Mouse (Mus musculus): ENCODE data around the gene Gm17455. TPM values are rescaled to one million over a fixed set of nuclear protein-coding genes. Genes with fewer than 3 reads are reported as not detected.

The Gm17455 gene
- total RNA-seq, 4 experiments from 2014 or later = not detected

- DNase-seq = peak; percentile 53
These were observed 25.5 kb upstream of the Gm17455 start for GRCm38 (mm10) chr10:60373937-60374578.

DNA sequence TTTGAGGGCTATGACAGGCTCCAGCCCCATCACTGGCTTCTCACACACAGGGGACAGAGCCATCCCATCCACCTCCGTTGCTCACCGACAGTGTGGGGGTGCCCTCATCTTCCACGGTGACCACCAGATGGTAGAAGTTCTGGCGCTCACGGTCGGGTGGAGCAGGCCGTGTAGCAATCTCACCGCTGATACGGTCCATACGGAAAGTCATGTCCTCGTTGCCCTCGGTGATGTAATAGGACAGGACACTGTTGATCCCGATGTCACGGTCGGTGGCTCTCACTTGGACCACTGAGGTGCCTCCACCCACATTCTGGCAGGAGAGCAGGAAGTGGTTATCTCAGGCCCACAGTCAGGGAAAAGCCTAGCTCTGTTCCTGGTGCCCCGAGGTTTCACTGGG is 22.8 kb upstream of the Gm17455 start:
- no peak for DNase-seq

GRCm38 (mm10) chr10:60379419-60379957 is 20.0 kb upstream of the Gm17455 start:
- DNase-seq = no peak

DNA sequence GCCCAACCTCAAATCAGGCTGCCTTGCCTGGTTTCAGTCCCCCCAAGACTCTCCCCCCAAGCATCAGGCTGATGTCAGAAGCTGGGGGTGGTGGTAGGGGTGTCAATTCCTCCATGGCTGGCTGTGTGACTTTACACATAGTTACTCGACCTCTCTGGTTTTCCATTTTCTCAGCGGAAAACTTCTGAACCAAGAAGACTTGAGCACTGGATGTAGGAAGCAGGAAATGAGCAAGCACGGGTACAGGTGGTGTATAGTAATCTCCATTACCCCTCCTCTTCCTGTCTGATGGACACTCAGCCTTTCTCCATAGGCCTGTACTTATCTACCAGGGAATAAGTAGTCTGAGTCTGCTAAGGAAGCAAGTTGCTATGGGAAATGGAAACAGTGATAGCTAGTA is 19.3 kb upstream of the Gm17455 start:
- no peak for DNase-seq

DNA sequence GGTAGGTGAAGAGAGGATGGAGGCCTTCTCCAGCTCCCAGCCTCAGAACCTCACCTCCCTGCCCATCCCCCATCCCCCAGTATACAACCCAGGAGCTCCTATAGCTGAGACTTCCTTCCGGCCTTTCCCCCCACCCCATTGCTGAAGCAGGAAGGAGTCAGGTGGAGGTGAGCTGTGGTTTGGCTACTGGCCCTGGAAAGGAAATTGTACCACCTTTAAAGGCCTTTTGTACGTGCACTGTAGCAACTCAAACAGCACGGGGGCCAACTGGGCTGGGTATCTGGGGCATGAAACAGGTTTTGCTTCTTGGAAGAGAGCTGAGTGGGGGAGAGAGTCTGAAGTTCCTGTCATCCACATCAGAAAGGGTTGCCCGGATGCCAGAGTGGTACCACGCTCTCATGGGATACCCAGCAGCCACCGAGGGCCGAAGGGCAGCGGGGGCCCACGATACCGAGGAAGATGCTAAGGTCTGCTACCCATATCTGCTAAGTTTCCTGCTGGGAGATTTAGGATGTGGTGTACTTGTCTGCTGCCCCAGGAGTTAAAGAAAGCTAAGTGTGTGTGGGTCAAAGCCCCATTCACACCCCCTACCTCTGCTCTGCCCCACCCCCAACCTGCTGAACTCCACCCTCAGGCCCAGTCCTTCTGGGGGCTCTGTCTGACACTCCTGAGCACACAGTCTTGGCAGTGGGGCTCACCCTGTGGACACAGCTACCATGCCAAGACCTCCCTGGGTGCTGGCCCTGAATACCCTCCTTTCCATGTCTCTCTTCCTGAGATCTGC is 18.2 kb upstream of the Gm17455 start:
- no peak for DNase-seq

- DNase-seq = no peak
These were observed 11.2 kb upstream of the Gm17455 start for GRCm38 (mm10) chr10:60388332-60388731.

DNA sequence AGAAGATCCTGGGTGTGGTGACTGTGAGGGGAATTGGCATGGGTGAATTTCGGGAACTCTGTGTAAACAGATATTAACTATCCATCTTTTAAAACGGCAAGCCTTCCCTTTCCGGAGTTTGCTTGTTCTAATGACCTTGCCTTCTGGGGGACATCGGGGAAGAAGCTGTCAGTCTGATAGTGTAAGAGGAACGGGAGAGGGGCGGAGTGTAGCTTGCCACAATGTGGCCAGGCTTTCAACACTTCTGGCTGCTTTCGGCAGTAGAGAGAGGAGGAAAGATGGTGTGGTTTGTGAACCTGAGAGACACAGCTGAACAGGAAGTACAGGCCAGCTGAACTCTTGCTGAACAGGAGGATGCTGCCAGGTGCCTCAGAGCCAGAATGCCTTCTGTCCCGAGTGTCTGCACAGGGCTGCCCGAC is 10.1 kb upstream of the Gm17455 start:
- DNase-seq = no peak

GRCm38 (mm10) chr10:60390177-60390903 is 9.2 kb upstream of the Gm17455 start:
- no peak for DNase-seq

DNA sequence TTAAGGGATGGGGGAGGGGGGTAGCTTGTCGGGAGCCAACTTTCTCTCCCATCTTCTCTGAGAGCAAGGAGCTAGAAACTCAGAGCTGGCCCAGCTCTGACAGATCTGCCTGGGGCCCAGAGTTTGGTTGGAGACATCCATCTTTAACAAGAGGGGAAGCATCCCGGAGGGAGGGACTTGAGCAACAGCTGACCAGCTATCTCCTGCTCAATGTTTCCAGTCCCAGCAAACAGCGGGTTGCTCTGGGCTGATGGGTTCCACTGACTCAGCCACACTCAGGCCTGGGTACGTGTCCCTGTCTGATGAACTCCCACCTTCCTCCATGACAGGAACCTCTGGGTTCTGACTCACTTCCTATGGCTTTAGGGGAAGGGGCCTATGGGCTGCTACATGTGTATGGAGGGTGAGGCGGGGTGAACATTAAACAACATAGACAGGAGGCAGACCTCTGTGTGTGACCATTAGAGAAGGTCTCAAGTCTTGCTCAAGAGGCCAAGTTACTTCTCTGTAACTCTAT is 8.6 kb upstream of the Gm17455 start:
- DNase-seq = no peak

DNA sequence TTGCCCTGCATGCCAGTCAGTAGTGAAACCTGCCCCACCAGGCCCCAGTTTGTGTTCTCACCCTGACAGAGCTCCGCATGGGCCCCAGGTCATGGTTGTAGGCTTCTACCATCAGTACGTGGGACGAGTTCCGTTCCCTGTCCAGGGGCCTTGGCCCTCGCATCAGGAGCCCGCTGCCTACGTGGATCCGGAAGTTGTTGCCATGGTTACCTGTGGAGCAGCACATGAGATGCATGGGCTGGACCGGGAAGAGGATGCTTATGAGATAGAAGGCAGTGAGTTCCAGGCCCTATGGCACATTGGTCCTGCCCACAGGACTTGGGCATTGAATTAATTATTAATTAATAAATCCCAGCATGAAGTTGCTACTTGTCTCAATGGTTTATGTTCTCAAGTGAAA is 7.9 kb upstream of the Gm17455 start:
- no peak for DNase-seq

DNA sequence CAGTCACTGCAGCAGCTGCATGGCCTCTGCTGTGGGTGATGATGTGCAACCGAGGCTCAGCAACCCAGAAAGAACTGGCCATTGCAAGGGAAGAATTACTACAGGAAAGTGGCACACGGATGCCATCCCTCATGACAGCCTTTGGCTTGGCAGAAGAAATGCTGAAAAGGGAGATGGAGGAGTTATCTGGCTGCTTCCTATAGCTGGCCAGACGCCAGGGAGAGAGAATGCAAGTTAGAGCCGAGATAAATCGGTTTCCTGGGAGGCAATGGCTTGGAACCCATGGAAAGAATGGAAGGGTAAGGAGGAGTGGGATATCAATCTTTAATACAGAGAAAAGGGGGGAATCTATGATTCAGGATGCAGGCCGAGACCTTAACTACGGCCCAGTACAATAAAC is 4.6 kb upstream of the Gm17455 start:
- no peak for DNase-seq

DNA sequence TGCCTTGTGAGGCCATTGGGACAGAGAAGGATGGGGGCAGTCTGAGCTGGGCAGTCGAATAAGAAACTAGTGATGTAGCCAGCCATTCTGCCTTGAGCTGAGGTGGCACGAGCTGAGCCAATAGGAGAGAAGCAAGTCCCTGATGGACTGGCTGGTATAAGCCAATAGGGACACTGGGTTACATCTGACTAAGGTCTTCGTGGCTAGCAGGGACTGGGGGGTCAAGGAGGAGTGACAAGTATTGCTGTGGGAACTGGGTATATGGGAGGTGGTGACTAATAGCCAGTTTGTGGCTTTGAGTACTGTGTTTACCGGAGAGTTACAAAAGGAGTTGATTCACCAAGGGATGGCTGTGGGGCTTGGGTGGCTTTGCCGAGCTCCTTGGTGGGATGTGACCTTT is 3.9 kb upstream of the Gm17455 start:
- no peak for DNase-seq

DNA sequence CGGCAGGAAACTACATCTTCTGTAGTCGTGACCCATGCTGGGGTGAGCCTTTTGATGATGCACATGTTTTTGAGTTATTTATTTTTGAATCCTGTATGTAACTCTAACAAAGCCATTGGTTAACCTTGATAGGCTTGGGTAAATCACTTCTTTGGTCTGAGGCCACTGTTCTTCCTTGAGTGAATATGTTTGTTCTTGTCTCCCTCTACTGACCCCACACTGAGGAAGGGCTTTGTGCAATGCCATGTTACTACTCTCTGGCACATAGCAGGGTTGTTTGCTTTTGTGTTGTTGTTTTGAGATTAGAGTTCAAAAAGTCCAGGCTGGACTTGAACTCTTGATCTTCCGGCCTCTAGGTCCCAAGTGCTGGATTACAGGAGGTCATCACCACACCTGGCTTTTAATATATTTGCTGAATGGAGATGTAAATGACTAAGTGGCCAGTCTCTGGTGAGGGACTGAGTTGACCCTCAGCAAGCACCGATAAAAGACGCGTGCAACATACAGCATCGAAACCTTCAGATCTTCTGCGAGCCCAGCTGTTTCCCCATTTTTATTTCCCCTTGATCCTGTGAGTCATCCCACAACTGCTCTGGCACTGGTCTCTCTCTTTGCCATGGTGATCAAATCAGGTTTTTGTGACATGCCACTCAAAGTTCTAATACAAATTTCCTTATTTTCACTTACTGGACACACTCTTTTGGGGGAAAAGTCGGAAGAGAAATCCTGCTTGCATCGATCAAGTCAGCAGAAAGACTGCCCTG is 1.3 kb upstream of the Gm17455 start:
- DNase-seq = no peak

GRCm38 (mm10) chr10:60400507-60401295 is 1.2 kb downstream of the Gm17455 start:
- no peak for DNase-seq

GRCm38 (mm10) chr10:60405460-60406177 is 6.1 kb downstream of the Gm17455 start:
- DNase-seq = no peak

GRCm38 (mm10) chr10:60407831-60408230 is 8.3 kb downstream of the Gm17455 start:
- DNase-seq = no peak

- no peak for DNase-seq
These were observed 12.3 kb downstream of the Gm17455 start for GRCm38 (mm10) chr10:60411794-60412193.

GRCm38 (mm10) chr10:60413756-60414155 is 14.2 kb downstream of the Gm17455 start:
- DNase-seq = no peak

GRCm38 (mm10) chr10:60417041-60417440 is 17.5 kb downstream of the Gm17455 start:
- DNase-seq = no peak

- no peak for DNase-seq
These were observed 18.6 kb downstream of the Gm17455 start for GRCm38 (mm10) chr10:60418137-60418536.

DNA sequence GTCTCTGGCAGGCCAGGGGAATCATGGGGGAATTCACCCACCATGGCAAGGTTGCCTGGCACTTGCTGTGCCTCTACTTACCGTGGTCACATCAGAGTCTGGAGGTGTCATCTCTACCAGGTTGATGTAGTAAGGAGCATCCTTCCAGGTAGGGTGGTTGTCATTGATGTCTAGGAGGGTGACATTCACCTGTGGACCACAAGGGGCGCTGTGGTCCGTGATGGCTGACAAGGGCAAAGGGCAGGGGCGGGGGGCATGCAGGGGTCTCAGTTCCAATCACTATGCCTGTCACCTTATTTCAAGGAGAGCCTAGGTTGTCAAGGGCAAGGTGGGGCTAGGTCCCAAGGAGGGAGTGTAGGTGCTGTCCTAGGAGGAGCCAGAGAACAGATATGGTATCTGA is 20.1 kb downstream of the Gm17455 start:
- DNase-seq = no peak

Measured in adrenal gland, adult 8-10 months (tissue).